Mouse (Mus musculus): Measurements from ENCODE around the gene Rps25. TPM values are rescaled to one million over a fixed set of nuclear protein-coding genes. Genes with fewer than 3 reads are reported as not detected.

Rps25 gene
- total RNA-seq (2023), result 664 and 910 TPM in 2 replicates

DNA sequence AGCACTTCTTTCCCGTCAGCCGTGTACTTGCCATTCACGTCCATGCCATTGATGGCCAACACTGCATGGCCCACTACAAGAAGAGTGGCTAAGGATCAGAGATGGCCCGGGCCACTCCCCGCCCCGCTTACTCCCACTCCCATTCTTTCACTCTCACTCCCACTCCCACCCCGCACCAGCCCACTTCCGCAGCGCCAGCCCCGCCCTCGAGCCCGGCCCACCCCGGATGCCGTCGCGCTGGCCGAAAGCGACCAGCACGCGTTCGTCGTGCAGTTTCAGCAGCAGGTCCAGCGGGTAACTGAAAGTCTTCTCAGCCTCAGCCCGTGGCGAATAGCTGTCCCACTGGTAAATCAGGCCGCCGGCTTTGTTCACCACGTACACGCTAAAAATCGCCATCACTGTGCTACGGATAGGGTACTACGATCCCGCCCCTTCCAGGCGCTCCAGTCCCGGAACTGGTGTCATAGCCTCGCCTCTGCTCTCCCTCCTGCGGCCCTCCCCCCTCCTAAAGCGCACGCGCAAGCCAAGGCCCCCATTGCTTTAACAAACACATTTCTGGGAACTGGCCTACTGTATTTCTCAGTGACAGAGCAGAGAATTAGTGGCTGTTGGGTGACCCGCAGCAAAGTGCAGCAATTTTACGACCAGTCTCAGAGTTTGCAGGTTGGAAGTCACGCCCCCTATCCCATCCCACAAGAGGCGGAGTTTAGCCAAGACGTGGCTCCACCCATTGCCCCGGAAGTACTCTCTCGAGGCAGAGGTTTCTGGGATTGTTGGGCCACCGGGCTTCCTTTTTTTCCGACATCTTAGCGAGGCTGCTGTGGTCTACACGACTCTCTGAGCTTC is at the start of gene Rps25, which contains the start of gene Trappc4:
TSS of gene Rps25 (plus strand) at position 234 of the 846 bp plus-strand sequence.
TSS of gene Trappc4 (minus strand) at position 695 of the 846 bp plus-strand sequence.

GRCm38 (mm10) chr9:44361190-44361917 is 45.6 kb upstream of the Rps25 start, which contains the start of gene Vps11:
Gene Vps11 (minus strand): TSS chr9:44361670.

DNA sequence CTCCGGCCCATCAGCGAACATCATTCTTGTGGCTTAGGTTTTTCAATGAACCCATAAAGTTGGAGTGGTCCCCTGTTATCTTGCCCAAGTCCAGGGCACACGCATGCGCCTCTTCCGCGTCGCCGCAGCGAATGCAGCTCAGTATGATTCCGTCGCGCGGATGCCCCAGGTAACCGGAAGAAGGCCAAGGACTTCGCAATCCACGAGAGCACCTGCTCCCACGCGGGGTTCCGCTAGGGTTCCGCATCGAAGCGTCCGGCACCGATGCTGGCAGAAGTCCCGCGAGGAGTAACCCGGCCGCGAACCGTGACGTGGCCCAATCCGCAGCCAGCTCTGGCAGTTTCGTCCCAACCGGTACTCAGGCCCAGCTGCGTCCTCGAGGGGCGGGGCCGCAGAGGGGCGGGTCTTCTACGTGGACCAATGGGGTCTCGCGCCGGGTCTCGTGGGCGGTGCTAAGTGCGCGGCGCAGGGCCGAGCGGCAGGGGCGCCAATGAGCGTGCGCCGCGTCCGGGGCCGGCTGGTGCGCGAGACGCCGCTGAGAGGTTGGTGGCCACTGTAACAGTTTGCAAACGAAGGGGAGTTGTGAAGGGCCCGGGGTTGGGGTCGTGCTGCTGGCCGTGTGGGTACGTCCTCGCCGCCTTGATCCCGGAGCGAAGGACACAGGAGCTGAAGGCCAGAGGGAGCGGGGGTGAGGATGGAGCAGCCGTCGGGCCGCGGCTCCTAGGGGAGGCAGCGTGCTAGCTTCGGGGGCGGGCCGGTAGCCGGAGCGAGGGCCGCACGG is 27.7 kb upstream of the Rps25 start, which contains the start of gene Hyou1:
TSS of gene Hyou1 (plus strand) at position 437 of the 781 bp plus-strand sequence.

DNA sequence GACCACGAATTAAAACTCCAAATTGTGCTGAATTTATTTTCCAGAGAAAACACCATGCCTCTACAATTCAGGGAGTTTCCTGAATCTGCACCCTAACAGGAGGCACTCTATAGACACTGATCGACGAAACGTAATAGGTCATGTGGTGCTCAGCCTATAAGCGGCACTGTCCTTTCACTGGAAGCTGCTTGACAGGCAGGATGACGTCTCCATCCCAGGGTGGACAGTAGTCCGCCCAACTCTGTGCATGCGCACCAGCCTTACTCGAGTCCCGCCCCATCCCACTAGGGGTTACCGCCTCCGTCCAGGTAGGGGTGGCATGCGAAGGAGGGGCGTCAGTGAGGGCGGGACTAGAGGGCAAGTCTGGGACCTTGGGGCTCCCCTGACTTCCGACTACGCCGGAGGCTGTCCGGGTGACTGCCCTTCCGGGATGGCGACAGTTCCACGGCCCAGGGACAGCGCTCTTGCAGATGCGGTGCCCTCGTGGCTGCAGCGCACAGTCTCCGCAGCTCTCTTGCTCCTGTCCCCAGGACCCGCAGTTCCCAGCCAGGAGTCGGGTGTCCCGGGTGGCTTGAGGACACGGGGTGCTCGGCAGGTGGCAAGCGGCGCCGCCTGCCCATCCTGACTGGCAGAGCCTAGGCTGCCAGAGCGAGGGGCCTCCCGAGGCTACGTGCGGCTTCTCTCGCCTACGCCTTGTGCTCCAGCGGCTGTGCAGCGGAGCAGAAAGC is 10.1 kb upstream of the Rps25 start, which contains the start of gene Slc37a4:
TSS of gene Slc37a4 (plus strand) at position 169 of the 728 bp plus-strand sequence.

GRCm38 (mm10) chr9:44418519-44419385 is 11.8 kb downstream of the Rps25 start, which contains the start of gene Ccdc84:
Gene Ccdc84 (minus strand): TSS chr9:44418569.

GRCm38 (mm10) chr9:44440961-44441360 is 34.0 kb downstream of the Rps25 start, which contains the start of gene Foxr1:
Gene Foxr1 (minus strand): TSS chr9:44441136.

DNA sequence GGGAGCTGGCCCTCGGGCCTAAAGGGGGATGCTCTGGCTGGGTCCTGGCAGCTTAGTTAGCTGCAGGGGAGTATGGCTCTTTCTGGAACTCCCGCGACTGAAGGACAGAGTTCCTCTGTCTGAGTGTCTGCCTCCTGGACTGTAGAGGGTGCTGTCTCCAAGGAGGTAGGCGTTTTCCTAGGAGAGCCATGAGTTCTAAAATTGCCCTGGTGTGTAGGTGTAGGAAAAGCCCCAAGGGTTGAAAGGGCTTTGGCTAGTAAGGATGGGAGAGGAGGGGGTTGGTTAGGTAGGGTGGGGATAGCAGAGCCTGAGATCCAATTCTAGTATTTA is 47.9 kb downstream of the Rps25 start, which contains the start of gene Upk2:
TSS of gene Upk2 (minus strand) at position 86 of the 330 bp plus-strand sequence.

Other genes starting within 250 kb of the Rps25 start
- gene Cbl, start 173.1 kb upstream of the Rps25 start, total RNA-seq (2023), result 194 and 257 TPM in 2 replicates
- gene Ccdc153, start 166.5 kb upstream of the Rps25 start, total RNA-seq (2023), result not detected in 2 replicates
- 1.00 and 1.8 TPM in 2 replicates for gene Pdzd3, start 155.7 kb upstream of the Rps25 start, total RNA-seq (2023)
- 60.6 TPM in 2 replicates for gene Nlrx1, start 138.5 kb upstream of the Rps25 start, total RNA-seq (2023)
- 1.9 and 4.7 TPM in 2 replicates for gene Abcg4, start 118.5 kb upstream of the Rps25 start, total RNA-seq (2023)
- 31.3 and 43.5 TPM in 2 replicates for gene Hinfp, start 101.5 kb upstream of the Rps25 start, total RNA-seq (2023)
- gene C2cd2l, start 86.9 kb upstream of the Rps25 start, total RNA-seq (2023), result 14.1 and 17.2 TPM in 2 replicates
- gene Dpagt1, start 81.1 kb upstream of the Rps25 start, total RNA-seq (2023), result 12.2 and 14.1 TPM in 2 replicates
- gene H2afx, start 72.4 kb upstream of the Rps25 start, total RNA-seq (2023), result 192 and 211 TPM in 2 replicates
- gene Hmbs, start 62.9 kb upstream of the Rps25 start, total RNA-seq (2023), result 23.6 and 27.7 TPM in 2 replicates
- 49.5 and 63.8 TPM in 2 replicates for gene Vps11, start 45.5 kb upstream of the Rps25 start, total RNA-seq (2023)
- 60.5 and 72.5 TPM in 2 replicates for gene Hyou1, start 27.6 kb upstream of the Rps25 start, total RNA-seq (2023)
- 8.4 and 13.8 TPM in 2 replicates for gene Slc37a4, start 10.3 kb upstream of the Rps25 start, total RNA-seq (2023)
- gene Trappc4, start 461 bp downstream of the Rps25 start, total RNA-seq (2023), result 57.2 and 62.8 TPM in 2 replicates
- 24.8 and 31.3 TPM in 2 replicates for gene Ccdc84, start 11.4 kb downstream of the Rps25 start, total RNA-seq (2023)
- gene Foxr1, start 34.0 kb downstream of the Rps25 start, total RNA-seq (2023), result not detected in 2 replicates
- not detected in 2 replicates for gene Upk2, start 47.8 kb downstream of the Rps25 start, total RNA-seq (2023)
- gene Bcl9l, start 75.7 kb downstream of the Rps25 start, total RNA-seq (2023), result 10.4 and 11.3 TPM in 2 replicates
- gene Cxcr5, start 154.7 kb downstream of the Rps25 start, total RNA-seq (2023), result 0.45 TPM in 1 of 2 replicates, not detected in the other
- gene Ddx6, start 197.8 kb downstream of the Rps25 start, total RNA-seq (2023), result 155 and 178 TPM in 2 replicates

All from neutrophil, adult 65 days (primary cell).